Mouse (Mus musculus): ENCODE measurements around the gene Zfp78. TPM values are rescaled to one million over a fixed set of nuclear protein-coding genes. Genes with fewer than 3 reads are reported as not detected.

Gene Zfp78
- polyA plus RNA-seq, 1 experiment from 2014 or later: 4.2 TPM

GRCm38 (mm10) chr7:6388971-6389370, 25.9 kb downstream of the Zfp78 start:
- ATAC-seq (ENCODE audit: insufficient number of reproducible peaks, low FRiP score, low TSS enrichment, low read depth): no peak
- 89% methylated on average over 5 of the region's 5 CpGs for WGBS
- Histone ChIP-seq H3K27me3 (no peaks in the 10 kb centered on the region), H3K4me2 (replicated peaks) (no peak overlapping the region), H3K4me1 (peaks cover 1% of the 10 kb centered on the region), H3K36me3 (peaks cover 40% of the 10 kb centered on the region), H3K27ac (replicated peaks) (no peak overlapping the region), H3K9ac (no peak overlapping the region), H3K9me3 (replicated peaks) (no peaks in the 10 kb centered on the region), H3K4me3 (replicated peaks) (no peak overlapping the region)

- no peaks in the 10 kb centered on the region for H3K9me3 ChIP-seq (replicated peaks)
- no peak overlapping the region for H3K4me2 ChIP-seq (replicated peaks)
- ATAC-seq (ENCODE audit: insufficient number of reproducible peaks, low FRiP score, low TSS enrichment, low read depth): no peak
- H3K36me3 ChIP-seq: peaks cover 45% of the 10 kb centered on the region
- H3K27ac ChIP-seq (replicated peaks): no peak overlapping the region
- H3K4me3 ChIP-seq (replicated peaks): no peak overlapping the region
- WGBS: 70% methylated on average over 5 of the region's 5 CpGs
- H3K9ac ChIP-seq: no peak overlapping the region
- H3K27me3 ChIP-seq: no peaks in the 10 kb centered on the region
- H3K4me1 ChIP-seq: no peaks in the 10 kb centered on the region
Measured at GRCm38 (mm10) chr7:6389449-6389848, 26.4 kb downstream of the Zfp78 start.

GRCm38 (mm10) chr7:6397996-6398975, 35.2 kb downstream of the Zfp78 start, which contains the start of gene Smim17:
Gene Smim17 (plus strand): TSS chr7:6398715.
- WGBS: 21% methylated on average over 25 of the region's 25 CpGs
- Histone ChIP-seq H3K27ac (replicated peaks) (no peak within 1 kb of the TSS), H3K4me1 (peaks cover 6% of the 10 kb centered on the region; the same call in 1 of the 2 replicates), H3K36me3 (peaks cover 21% of the 10 kb centered on the region), H3K4me3 (replicated peaks) (peak within 1 kb of the TSS; percentile 52), H3K27me3 (no peaks in the 10 kb centered on the region), H3K4me2 (replicated peaks) (peak within 1 kb of the TSS; percentile 64), H3K9ac (peak within 1 kb of the TSS; percentile 33), H3K9me3 (replicated peaks) (no peaks in the 10 kb centered on the region)
- ATAC-seq (ENCODE audit: insufficient number of reproducible peaks, low FRiP score, low TSS enrichment, low read depth): peak; percentile 73

- under 1% methylated on average over 17 of the region's 17 CpGs for WGBS
- H3K4me1 ChIP-seq: no peaks in the 10 kb centered on the region
- no peak within 1 kb of the TSS for H3K9ac ChIP-seq
- no peaks in the 10 kb centered on the region for H3K9me3 ChIP-seq (replicated peaks)
- no peak within 1 kb of the TSS for H3K27ac ChIP-seq (replicated peaks)
- H3K36me3 ChIP-seq: no peaks in the 10 kb centered on the region
- ATAC-seq (ENCODE audit: insufficient number of reproducible peaks, low FRiP score, low TSS enrichment, low read depth): peak; percentile 88
- no peaks in the 10 kb centered on the region for H3K27me3 ChIP-seq
- H3K4me3 ChIP-seq (replicated peaks): no peak within 1 kb of the TSS
- H3K4me2 ChIP-seq (replicated peaks): no peak within 1 kb of the TSS
Measured at GRCm38 (mm10) chr7:6410043-6410442, 47.0 kb downstream of the Zfp78 start, which contains the start of gene Gm20715. Gene Gm20715 (plus strand): TSS chr7:6410277.

GRCm38 (mm10) chr7:6414626-6415441, 51.8 kb downstream of the Zfp78 start:
- no peak overlapping the region for H3K27ac ChIP-seq (replicated peaks)
- H3K4me3 ChIP-seq (replicated peaks): no peak overlapping the region
- no peaks in the 10 kb centered on the region for H3K4me1 ChIP-seq
- no peaks in the 10 kb centered on the region for H3K9me3 ChIP-seq (replicated peaks)
- no peak for ATAC-seq (ENCODE audit: insufficient number of reproducible peaks, low FRiP score, low TSS enrichment, low read depth)
- H3K27me3 ChIP-seq: no peaks in the 10 kb centered on the region
- no peak overlapping the region for H3K4me2 ChIP-seq (replicated peaks)
- no peak overlapping the region for H3K9ac ChIP-seq
- 9% methylated on average over 20 of the region's 22 CpGs for WGBS
- H3K36me3 ChIP-seq: no peaks in the 10 kb centered on the region

- Histone ChIP-seq H3K9me3 (replicated peaks) (no peaks in the 10 kb centered on the region), H3K4me2 (replicated peaks) (no peak overlapping the region), H3K36me3 (no peaks in the 10 kb centered on the region), H3K4me1 (no peaks in the 10 kb centered on the region), H3K27me3 (no peaks in the 10 kb centered on the region), H3K4me3 (replicated peaks) (no peak overlapping the region), H3K9ac (no peak overlapping the region), H3K27ac (replicated peaks) (no peak overlapping the region)
- WGBS: 21% methylated on average over 8 of the region's 8 CpGs
- ATAC-seq (ENCODE audit: insufficient number of reproducible peaks, low FRiP score, low TSS enrichment, low read depth): no peak
Measured at GRCm38 (mm10) chr7:6415442-6415787, 52.3 kb downstream of the Zfp78 start.

GRCm38 (mm10) chr7:6419894-6420293, 56.8 kb downstream of the Zfp78 start:
- no peaks in the 10 kb centered on the region for H3K9me3 ChIP-seq (replicated peaks)
- ATAC-seq (ENCODE audit: insufficient number of reproducible peaks, low FRiP score, low TSS enrichment, low read depth): no peak
- no peaks in the 10 kb centered on the region for H3K36me3 ChIP-seq
- H3K27me3 ChIP-seq: no peaks in the 10 kb centered on the region
- WGBS: 70% methylated on average over 6 of the region's 6 CpGs
- H3K4me3 ChIP-seq (replicated peaks): no peak overlapping the region
- no peaks in the 10 kb centered on the region for H3K4me1 ChIP-seq
- no peak overlapping the region for H3K27ac ChIP-seq (replicated peaks)
- no peak overlapping the region for H3K4me2 ChIP-seq (replicated peaks)
- H3K9ac ChIP-seq: no peak overlapping the region

GRCm38 (mm10) chr7:6429381-6429780, 66.3 kb downstream of the Zfp78 start:
- Histone ChIP-seq H3K27ac (replicated peaks) (no peak overlapping the region), H3K4me2 (replicated peaks) (no peak overlapping the region), H3K27me3 (no peaks in the 10 kb centered on the region), H3K36me3 (no peaks in the 10 kb centered on the region), H3K4me1 (no peaks in the 10 kb centered on the region), H3K4me3 (replicated peaks) (no peak overlapping the region), H3K9me3 (replicated peaks) (no peaks in the 10 kb centered on the region), H3K9ac (no peak overlapping the region)
- WGBS: 81% methylated on average over 3 of the region's 3 CpGs
- no peak for ATAC-seq (ENCODE audit: insufficient number of reproducible peaks, low FRiP score, low TSS enrichment, low read depth)

- no peaks in the 10 kb centered on the region for H3K27me3 ChIP-seq
- H3K27ac ChIP-seq (replicated peaks): no peak overlapping the region
- WGBS: 40% methylated on average over 2 of the region's 2 CpGs
- H3K9me3 ChIP-seq (replicated peaks): no peaks in the 10 kb centered on the region
- no peak overlapping the region for H3K4me3 ChIP-seq (replicated peaks)
- no peak for ATAC-seq (ENCODE audit: insufficient number of reproducible peaks, low FRiP score, low TSS enrichment, low read depth)
- no peaks in the 10 kb centered on the region for H3K36me3 ChIP-seq
- no peaks in the 10 kb centered on the region for H3K4me1 ChIP-seq
- H3K4me2 ChIP-seq (replicated peaks): no peak overlapping the region
- H3K9ac ChIP-seq: no peak overlapping the region
Measured at GRCm38 (mm10) chr7:6430342-6430741, 67.3 kb downstream of the Zfp78 start.

All from embryonic facial prominence, embryonic 15.5 days (tissue).